Mouse (Mus musculus) liver, embryonic 14 days (tissue): ENCODE data around the gene Pld2. TPM values are rescaled to one million over a fixed set of nuclear protein-coding genes. Genes with fewer than 3 reads are reported as not detected.

Experiments
- polyA plus RNA-seq: library from polyadenylated mRNA; depleted of rRNA; stranded (reverse); fragments of >200 nt; gene quantifications from 2 replicates; pipeline ENCODE4 v1.2.3, GENCODE M21; 2012; rRNA removed

The Pld2 gene
- 2.0 and 2.3 TPM in 2 replicates for polyA plus RNA-seq

GRCm38 (mm10) chr11:70539877-70540587 is at the start of gene Pld2:
Pld2 (plus strand) TSS chr11:70540064.

GRCm38 (mm10) chr11:70504970-70505369 is 34.9 kb upstream of the Pld2 start, which contains the start of gene Tm4sf5:
Tm4sf5 (plus strand) TSS chr11:70505244.

GRCm38 (mm10) chr11:70514288-70514687 is 25.6 kb upstream of the Pld2 start, which contains the start of gene Vmo1:
Vmo1 (minus strand) TSS chr11:70514616.

GRCm38 (mm10) chr11:70518923-70519322 is 20.9 kb upstream of the Pld2 start, which contains the start of gene Gltpd2:
Gltpd2 (plus strand) TSS chr11:70519196.

GRCm38 (mm10) chr11:70525184-70525678 is 14.6 kb upstream of the Pld2 start, which contains the start of gene Psmb6:
Psmb6 (plus strand) TSS chr11:70525367.

GRCm38 (mm10) chr11:70532839-70533238 is 7.0 kb upstream of the Pld2 start, which contains the start of gene Gm40193:
Gm40193 (minus strand) TSS chr11:70532939.

GRCm38 (mm10) chr11:70562287-70562994 is 22.6 kb downstream of the Pld2 start, which contains the start of gene Mink1:
Mink1 (plus strand) TSS chr11:70562881.

Other genes starting within 250 kb of the Pld2 start
- gene Alox12e, start 217.4 kb upstream of the Pld2 start, polyA plus RNA-seq: 0.06 and 0.07 TPM in 2 replicates
- 0.78 and 0.97 TPM in 2 replicates for gene Alox15, start 188.0 kb upstream of the Pld2 start, polyA plus RNA-seq
- 9.3 and 10.8 TPM in 2 replicates for gene Pelp1, start 130.0 kb upstream of the Pld2 start, polyA plus RNA-seq
- gene Arrb2, start 107.4 kb upstream of the Pld2 start, polyA plus RNA-seq: 16.2 and 19.8 TPM in 2 replicates
- gene Med11, start 88.1 kb upstream of the Pld2 start, polyA plus RNA-seq: 13.8 and 13.9 TPM in 2 replicates
- 0.29 and 0.30 TPM in 2 replicates for gene Zmynd15, start 80.6 kb upstream of the Pld2 start, polyA plus RNA-seq
- gene Cxcl16, start 80.1 kb upstream of the Pld2 start, polyA plus RNA-seq: 0.85 and 1.2 TPM in 2 replicates
- 0.66 and 1.0 TPM in 2 replicates for gene Tm4sf5, start 34.8 kb upstream of the Pld2 start, polyA plus RNA-seq
- gene Vmo1, start 25.4 kb upstream of the Pld2 start, polyA plus RNA-seq: 0.23 and 0.41 TPM in 2 replicates
- gene Gltpd2, start 20.9 kb upstream of the Pld2 start, polyA plus RNA-seq: 8.8 and 10.9 TPM in 2 replicates
- 160 and 165 TPM in 2 replicates for gene Psmb6, start 14.7 kb upstream of the Pld2 start, polyA plus RNA-seq
- gene Gm40193, start 7.1 kb upstream of the Pld2 start, polyA plus RNA-seq: not detected in 2 replicates
- gene Mink1, start 22.8 kb downstream of the Pld2 start, polyA plus RNA-seq: 12.1 and 13.7 TPM in 2 replicates
- not detected in 2 replicates for gene 4930544D05Rik, start 75.8 kb downstream of the Pld2 start, polyA plus RNA-seq
- gene Chrne, start 79.2 kb downstream of the Pld2 start, polyA plus RNA-seq: 0.06 TPM in 1 of 2 replicates, not detected in the other
- 3.2 and 4.8 TPM in 2 replicates for gene Gp1ba, start 99.1 kb downstream of the Pld2 start, polyA plus RNA-seq
- gene Rnf167, start 107.2 kb downstream of the Pld2 start, polyA plus RNA-seq: 44.9 and 50.6 TPM in 2 replicates
- 34.1 and 39.6 TPM in 2 replicates for gene Slc25a11, start 107.4 kb downstream of the Pld2 start, polyA plus RNA-seq
- gene Pfn1, start 114.6 kb downstream of the Pld2 start, polyA plus RNA-seq: 355 and 466 TPM in 2 replicates
- 4.1 and 6.4 TPM in 2 replicates for gene Eno3, start 117.1 kb downstream of the Pld2 start, polyA plus RNA-seq
- 48.0 and 50.2 TPM in 2 replicates for gene Spag7, start 129.4 kb downstream of the Pld2 start, polyA plus RNA-seq
- 2.2 and 3.1 TPM in 2 replicates for gene Camta2, start 148.0 kb downstream of the Pld2 start, polyA plus RNA-seq
- gene Inca1, start 160.1 kb downstream of the Pld2 start, polyA plus RNA-seq: 0.77 and 0.98 TPM in 2 replicates
- gene Kif1c, start 160.5 kb downstream of the Pld2 start, polyA plus RNA-seq: 5.4 and 5.8 TPM in 2 replicates
- gene Zfp3, start 224.1 kb downstream of the Pld2 start, polyA plus RNA-seq: 0.70 and 0.74 TPM in 2 replicates